Mouse (Mus musculus): ENCODE measurements around the gene Ppp2r5b. TPM values are rescaled to one million over a fixed set of nuclear protein-coding genes. Genes with fewer than 3 reads are reported as not detected.

The Ppp2r5b gene
- polyA plus RNA-seq, 1 experiment from 2014 or later = 172 TPM

DNA sequence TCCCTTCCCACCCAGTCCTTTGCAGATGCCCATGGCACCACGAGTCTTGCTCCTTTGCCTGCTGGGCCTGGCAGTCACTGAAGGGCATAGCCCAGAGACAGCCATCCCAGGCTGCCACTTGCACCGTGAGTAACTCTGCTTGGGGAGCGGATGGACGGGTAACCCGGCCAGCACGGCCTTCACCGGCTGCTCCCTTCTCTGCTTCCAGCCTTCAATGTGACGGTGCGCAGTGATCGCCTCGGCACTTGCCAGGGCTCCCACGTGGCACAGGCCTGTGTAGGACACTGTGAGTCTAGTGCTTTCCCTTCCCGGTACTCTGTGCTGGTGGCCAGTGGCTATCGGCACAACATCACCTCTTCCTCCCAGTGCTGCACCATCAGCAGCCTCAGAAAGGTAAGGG is 8.9 kb downstream of the Ppp2r5b start:
- no peak for TF ChIP-seq CTCF (IDR thresholded peaks at IDR 0.05)
- POLR2A ChIA-PET = no interaction called here
- CTCF ChIA-PET = no interaction called here

GRCm38 (mm10) chr19:6226135-6226534 is 9.5 kb downstream of the Ppp2r5b start, which contains the start of gene Gpha2:
Gene Gpha2, plus strand, starts transcription at chr19:6226380.
- no peak for DNase-seq (ENCODE audit: low read depth, low spot score)
- no peak for TF ChIP-seq CTCF (IDR thresholded peaks at IDR 0.05)
- CTCF ChIA-PET = interaction anchor here (1.2 kb wide), 1 partner anchor 85 kb away, joined by 4 read pairs; the partner anchor contains the start of genes Arl2 and Batf2
- in situ Hi-C loops (cut with MboI; ENCODE audit: low pct_unique_long_range_greater_than_20kb) = no loop called here
- no peaks in the 10 kb centered on the region for H3K27me3 ChIP-seq
- POLR2A ChIA-PET = interaction anchor here (0.6 kb wide), 1 partner anchor 84 kb away, joined by 3 read pairs; no protein-coding TSS in a partner anchor
- ATAC-seq = no peak

More for the DNA sequence above, 8.9 kb downstream of the Ppp2r5b start:
- H3K27me3 ChIP-seq = no peaks in the 10 kb centered on the region
- no peak for ATAC-seq
- no peak for DNase-seq (ENCODE audit: low read depth, low spot score)
- in situ Hi-C loops (cut with MboI; ENCODE audit: low pct_unique_long_range_greater_than_20kb) = no loop called here

- no peak for DNase-seq (ENCODE audit: low read depth, low spot score)
- TF ChIP-seq CTCF (IDR thresholded peaks at IDR 0.05) = no peak
- ChIA-PET POLR2A (interaction anchor here (1.0 kb wide), 1 partner anchor 10 kb away, joined by 4 read pairs; no protein-coding TSS in a partner anchor), CTCF (interaction anchor here (1.4 kb wide), 1 partner anchor 10 kb away, joined by 3 read pairs; no protein-coding TSS in a partner anchor)
- no peak for ATAC-seq
- in situ Hi-C loops (cut with MboI; ENCODE audit: low pct_unique_long_range_greater_than_20kb) = no loop called here
- no peaks in the 10 kb centered on the region for H3K27me3 ChIP-seq
Observed at GRCm38 (mm10) chr19:6218606-6219005, 17.1 kb downstream of the Ppp2r5b start.

DNA sequence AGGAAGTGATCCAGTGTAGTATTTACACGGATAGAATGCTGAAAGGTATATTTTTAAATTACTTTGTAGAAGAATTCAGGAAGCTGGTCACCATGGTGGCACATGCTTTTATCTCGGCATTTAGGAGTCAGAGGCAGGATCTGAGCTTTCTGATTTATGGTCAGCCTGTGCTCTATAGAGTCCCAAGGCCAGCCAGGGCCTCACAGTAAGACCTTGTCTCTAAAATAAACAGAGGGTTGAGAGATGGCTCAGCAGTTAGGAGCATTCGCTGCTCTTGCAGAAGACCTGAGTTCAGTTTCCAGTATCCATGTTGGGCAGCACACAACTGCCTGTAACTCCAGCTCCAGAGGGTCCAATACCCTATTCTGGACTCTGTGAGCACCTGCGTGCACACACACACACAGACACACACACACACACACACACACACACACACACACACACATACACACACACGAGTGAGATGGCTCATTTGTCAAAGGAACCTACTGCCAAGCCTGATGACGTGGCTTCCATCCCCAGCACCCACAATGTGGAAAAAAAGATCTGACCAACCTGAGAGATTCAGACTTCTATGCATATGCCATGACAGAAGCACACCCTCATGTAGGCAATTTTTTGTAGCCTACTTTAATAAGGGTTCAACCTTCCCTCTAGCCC is 19.5 kb downstream of the Ppp2r5b start:
- POLR2A ChIA-PET = interaction anchor here (0.6 kb wide), 1 partner anchor 67 kb away, joined by 3 read pairs; no protein-coding TSS in a partner anchor
- DNase-seq (ENCODE audit: low read depth, low spot score) (no peak), ATAC-seq (no peak)
- CTCF ChIA-PET = interaction anchor here (1.2 to 1.9 kb wide), 2 partner anchors 8 to 12 kb away, joined by 3 to 7 read pairs; no protein-coding TSS in a partner anchor
- no peaks in the 10 kb centered on the region for H3K27me3 ChIP-seq
- TF ChIP-seq CTCF (IDR thresholded peaks at IDR 0.05) = no peak
- in situ Hi-C loops (cut with MboI; ENCODE audit: low pct_unique_long_range_greater_than_20kb) = no loop called here

DNA sequence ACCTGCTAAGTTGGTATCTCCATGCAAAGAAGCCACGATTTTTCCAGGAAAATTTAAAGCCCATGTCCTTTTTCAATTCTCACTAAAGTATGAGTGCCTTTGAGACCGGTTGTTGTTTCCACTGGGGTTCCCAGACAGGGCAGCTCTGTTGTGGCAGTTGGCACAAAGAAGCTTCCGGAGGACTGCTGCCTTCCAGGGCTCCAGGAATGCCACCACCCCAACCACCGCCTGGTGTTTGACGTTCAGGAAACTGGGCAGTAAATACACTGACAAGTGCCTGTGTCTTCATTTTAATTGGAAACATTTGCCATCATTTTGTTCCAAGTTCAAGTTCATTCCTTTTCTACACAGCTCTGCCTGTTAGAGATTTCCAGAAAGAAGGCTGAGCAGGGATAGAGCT is 29.0 kb downstream of the Ppp2r5b start:
- ATAC-seq (no peak), DNase-seq (ENCODE audit: low read depth, low spot score) (no peak)
- H3K27me3 ChIP-seq = peaks cover 3% of the 10 kb centered on the region
- ChIA-PET POLR2A (no interaction called here), CTCF (no interaction called here)
- in situ Hi-C loops (cut with MboI; ENCODE audit: low pct_unique_long_range_greater_than_20kb) = no loop called here
- TF ChIP-seq CTCF (IDR thresholded peaks at IDR 0.05) = no peak

- DNase-seq (ENCODE audit: low read depth, low spot score) = no peak
- H3K27me3 ChIP-seq = peaks cover 13% of the 10 kb centered on the region
- TF ChIP-seq CTCF (IDR thresholded peaks at IDR 0.05) = no peak
- no peak for ATAC-seq
- ChIA-PET POLR2A (no interaction called here), CTCF (interaction anchor here (1.2 kb wide), 1 partner anchor 16 kb away, joined by 3 read pairs; no protein-coding TSS in a partner anchor)
- in situ Hi-C loops (cut with MboI; ENCODE audit: low pct_unique_long_range_greater_than_20kb) = no loop called here
Observed at GRCm38 (mm10) chr19:6204265-6204664, 31.4 kb downstream of the Ppp2r5b start.

GRCm38 (mm10) chr19:6184131-6184530 is 51.5 kb downstream of the Ppp2r5b start, which contains the start of gene Majin:
Gene Majin, plus strand, starts transcription at chr19:6184388.
- DNase-seq (ENCODE audit: low read depth, low spot score) = no peak
- CTCF ChIA-PET = no interaction called here
- in situ Hi-C loops (cut with MboI; ENCODE audit: low pct_unique_long_range_greater_than_20kb) = no loop called here
- no peak for TF ChIP-seq CTCF (IDR thresholded peaks at IDR 0.05)
- ATAC-seq = no peak
- POLR2A ChIA-PET = interaction anchor here (0.6 kb wide), 1 partner anchor 30 kb away, joined by 3 read pairs; no protein-coding TSS in a partner anchor
- H3K27me3 ChIP-seq = no peaks in the 10 kb centered on the region

GRCm38 (mm10) chr19:6182534-6182933 is 53.1 kb downstream of the Ppp2r5b start:
- POLR2A ChIA-PET = no interaction called here
- in situ Hi-C loops (cut with MboI; ENCODE audit: low pct_unique_long_range_greater_than_20kb) = no loop called here

GRCm38 (mm10) chr19:6181629-6182028 is 54.0 kb downstream of the Ppp2r5b start:
- in situ Hi-C loops (cut with MboI; ENCODE audit: low pct_unique_long_range_greater_than_20kb) = no loop called here
- ATAC-seq (no peak), DNase-seq (ENCODE audit: low read depth, low spot score) (no peak)
- no peak for TF ChIP-seq CTCF (IDR thresholded peaks at IDR 0.05)
- POLR2A ChIA-PET = no interaction called here
- H3K27me3 ChIP-seq = peaks cover 9% of the 10 kb centered on the region
- CTCF ChIA-PET = no interaction called here

More at GRCm38 (mm10) chr19:6182534-6182933, 53.1 kb downstream of the Ppp2r5b start:
- peaks cover 3% of the 10 kb centered on the region for H3K27me3 ChIP-seq
- no peak for ATAC-seq
- no peak for TF ChIP-seq CTCF (IDR thresholded peaks at IDR 0.05)
- CTCF ChIA-PET = no interaction called here
- no peak for DNase-seq (ENCODE audit: low read depth, low spot score)

GRCm38 (mm10) chr19:6178775-6179174 is 56.9 kb downstream of the Ppp2r5b start:
- in situ Hi-C loops (cut with MboI; ENCODE audit: low pct_unique_long_range_greater_than_20kb) = no loop called here
- ChIA-PET CTCF (interaction anchor here (1.1 to 1.4 kb wide), 2 partner anchors 10 to 23 kb away, joined by 3 to 4 read pairs; no protein-coding TSS in a partner anchor), POLR2A (no interaction called here)
- DNase-seq (ENCODE audit: low read depth, low spot score) = no peak
- peaks cover 9% of the 10 kb centered on the region for H3K27me3 ChIP-seq
- TF ChIP-seq CTCF (IDR thresholded peaks at IDR 0.05) = no peak
- no peak for ATAC-seq

Other genes starting within 250 kb of the Ppp2r5b start
- gene Slc22a20, start 249.7 kb downstream of the Ppp2r5b start, polyA plus RNA-seq (2021) = not detected
- gene Capn1, start 220.0 kb downstream of the Ppp2r5b start, polyA plus RNA-seq (2021) = 70.4 TPM
- 55.2 TPM for gene Syvn1, start 189.3 kb downstream of the Ppp2r5b start, polyA plus RNA-seq (2021)
- 68.9 TPM for gene Mrpl49, start 178.1 kb downstream of the Ppp2r5b start, polyA plus RNA-seq (2021)
- gene Fau, start 178.0 kb downstream of the Ppp2r5b start, polyA plus RNA-seq (2021) = 1,123 TPM
- gene Znhit2, start 174.7 kb downstream of the Ppp2r5b start, polyA plus RNA-seq (2021) = 38.3 TPM
- gene Tm7sf2, start 167.5 kb downstream of the Ppp2r5b start, polyA plus RNA-seq (2021) = 21.5 TPM
- gene Vps51, start 158.6 kb downstream of the Ppp2r5b start, polyA plus RNA-seq (2021) = 63.3 TPM
- 0.15 TPM for gene Tmem262, start 155.8 kb downstream of the Ppp2r5b start, polyA plus RNA-seq (2021)
- gene Gm28374, start 153.6 kb downstream of the Ppp2r5b start, polyA plus RNA-seq (2021) = 0.83 TPM
- 59.4 TPM for gene Zfpl1, start 150.9 kb downstream of the Ppp2r5b start, polyA plus RNA-seq (2021)
- 16.4 TPM for gene Cdca5, start 150.9 kb downstream of the Ppp2r5b start, polyA plus RNA-seq (2021)
- 0.33 TPM for gene AC131692.1, start 141.5 kb downstream of the Ppp2r5b start, polyA plus RNA-seq (2021)
- gene Naaladl1, start 130.1 kb downstream of the Ppp2r5b start, polyA plus RNA-seq (2021) = 0.54 TPM
- gene Sac3d1, start 117.2 kb downstream of the Ppp2r5b start, polyA plus RNA-seq (2021) = 17.0 TPM
- 40.4 TPM for gene Snx15, start 107.6 kb downstream of the Ppp2r5b start, polyA plus RNA-seq (2021)
- 0.08 TPM for gene Batf2, start 94.9 kb downstream of the Ppp2r5b start, polyA plus RNA-seq (2021)
- 122 TPM for gene Arl2, start 94.3 kb downstream of the Ppp2r5b start, polyA plus RNA-seq (2021)
- not detected for gene Majin, start 51.5 kb downstream of the Ppp2r5b start, polyA plus RNA-seq (2021)
- gene Gpha2, start 9.5 kb downstream of the Ppp2r5b start, polyA plus RNA-seq (2021) = 0.26 TPM
- gene Atg2a, start 5.8 kb upstream of the Ppp2r5b start, polyA plus RNA-seq (2021) = 32.5 TPM
- 88.7 TPM for gene Ehd1, start 40.9 kb upstream of the Ppp2r5b start, polyA plus RNA-seq (2021)
- gene Cdc42bpg, start 70.6 kb upstream of the Ppp2r5b start, polyA plus RNA-seq (2021) = 41.2 TPM
- gene Men1, start 99.1 kb upstream of the Ppp2r5b start, polyA plus RNA-seq (2021) = 63.2 TPM
- 45.6 TPM for gene Map4k2, start 105.3 kb upstream of the Ppp2r5b start, polyA plus RNA-seq (2021)
- gene Sf1, start 127.8 kb upstream of the Ppp2r5b start, polyA plus RNA-seq (2021) = 186 TPM
- gene Pygm, start 148.5 kb upstream of the Ppp2r5b start, polyA plus RNA-seq (2021) = 1.0 TPM
- gene Rasgrp2, start 163.5 kb upstream of the Ppp2r5b start, polyA plus RNA-seq (2021) = 7.0 TPM
- gene Nrxn2, start 182.9 kb upstream of the Ppp2r5b start, polyA plus RNA-seq (2021) = not detected

Data from Patski (cell line).